Comparison of ENCODE assay signal across 32 mouse cellular contexts in genomic region chr19:60386563-60387241, GRCm38 (mm10).
DNase-seq lines count a peak whose midpoint lies in the region; ATAC-seq lines count a peak whose summit lies in the region.
"Had no signal": no experiment of that assay in that cellular context is flagged by ENCODE, and none has a peak within 500 bp of the region (broad histone marks: within the 10 kb centered on the region; RNA-seq: fewer than 3 reads in every experiment).

No protein-coding gene starts in this region.

- ATAC-seq in liver, embryonic 15.5 days (ENCODE audit: insufficient read depth): peak; percentile 100
- no peak for ATAC-seq in erythroblast, adult 5-6 weeks (replicated peaks; ENCODE audit: low FRiP score, poor library complexity, severe bottlenecking)
- ATAC-seq: activated CD4-positive, CD25-positive, alpha-beta regulatory T cell, adult 4 months; forebrain, embryonic 15.5 days; inflammation-experienced regulatory T-cells, adult 6 months; midbrain, embryonic 15.5 days had no signal

- H3K4me2 ChIP-seq in liver, embryonic 15.5 days: peak overlapping the region; percentile 29; the same call in 1 of the 2 replicates
- H3K4me2 ChIP-seq: embryonic facial prominence, embryonic 15.5 days; forebrain, embryonic 15.5 days; hindbrain, embryonic 15.5 days; limb, embryonic 12.5 days; midbrain, embryonic 15.5 days; neural tube, embryonic 15.5 days had no signal

- peak overlapping the region; percentile 17; the same call in 1 of the 2 replicates for H3K27ac ChIP-seq in heart, embryonic 10.5 days
- peak overlapping the region; percentile 57 for H3K27ac ChIP-seq in liver, embryonic 15.5 days (replicated peaks)
- H3K27ac ChIP-seq: embryonic facial prominence, embryonic 10.5 days; embryonic facial prominence, embryonic 15.5 days; forebrain, embryonic 15.5 days; gastrocnemius, adult 2 months; hindbrain, embryonic 15.5 days; layer of hippocampus, adult 2 months; left cerebral cortex, adult 2 months; limb, embryonic 12.5 days; macrophage; midbrain, embryonic 10.5 days; midbrain, embryonic 15.5 days; neural tube, embryonic 15.5 days had no signal

- DNase-seq in heart, embryonic 10.5 days (ENCODE audit: low spot score): peak; percentile 80
- no peak for DNase-seq in heart, postnatal 14 days
- peak; percentile 48 for DNase-seq in liver
- DNase-seq in yolk sac, embryonic 10.5 days (ENCODE audit: low spot score): peak; percentile 8
- DNase-seq in frontal cortex, postnatal 36 days (ENCODE audit: low spot score in 2 of 2): no peak
- DNase-seq: adrenal gland, adult 2 months; adrenal gland, postnatal 36 days; cerebellum, adult 2 months; cerebellum, postnatal 14 days; gastrocnemius, adult 2 months; kidney, adult 18-20 months; kidney, postnatal 36 days; lung, adult 2 months; lung, postnatal 10 days; spleen, adult 18-20 months; thymus, postnatal 4 days had no signal

- no peaks in the 10 kb centered on the region for H3K36me3 ChIP-seq in heart, embryonic 10.5 days
- no peaks in the 10 kb centered on the region for H3K36me3 ChIP-seq in liver, embryonic 15.5 days (replicated peaks)
- H3K36me3 ChIP-seq: embryonic facial prominence, embryonic 10.5 days; embryonic facial prominence, embryonic 15.5 days; forebrain, embryonic 15.5 days; hindbrain, embryonic 15.5 days; limb, embryonic 12.5 days; midbrain, embryonic 10.5 days; midbrain, embryonic 15.5 days; neural tube, embryonic 15.5 days had no signal

- H3K9me3 ChIP-seq in heart, embryonic 10.5 days: no peaks in the 10 kb centered on the region
- H3K9me3 ChIP-seq in liver, embryonic 15.5 days (replicated peaks): no peaks in the 10 kb centered on the region
- H3K9me3 ChIP-seq: embryonic facial prominence, embryonic 10.5 days; embryonic facial prominence, embryonic 15.5 days; forebrain, embryonic 15.5 days; hindbrain, embryonic 15.5 days; limb, embryonic 12.5 days; midbrain, embryonic 10.5 days; midbrain, embryonic 15.5 days; neural tube, embryonic 15.5 days had no signal

- H3K4me1 ChIP-seq in heart, embryonic 10.5 days: no peaks in the 10 kb centered on the region
- peaks cover 33% of the 10 kb centered on the region for H3K4me1 ChIP-seq in liver, embryonic 15.5 days (replicated peaks)
- H3K4me1 ChIP-seq: embryonic facial prominence, embryonic 15.5 days; forebrain, embryonic 15.5 days; hindbrain, embryonic 15.5 days; midbrain, embryonic 10.5 days; midbrain, embryonic 15.5 days had no signal

- H3K9ac ChIP-seq in liver, embryonic 15.5 days: no peak overlapping the region
- H3K9ac ChIP-seq: embryonic facial prominence, embryonic 15.5 days; forebrain, embryonic 15.5 days; hindbrain, embryonic 15.5 days; limb, embryonic 12.5 days; midbrain, embryonic 15.5 days; neural tube, embryonic 15.5 days had no signal

- intact Hi-C loops in heart, postnatal 14 days (cut with DNase I): no loop called here

- 38% methylated on average over 3 of the region's 3 CpGs for WGBS in heart, embryonic 10.5 days
- WGBS in liver, embryonic 15.5 days (ENCODE audit: insufficient replicate concordance): 12% methylated on average over 3 of the region's 3 CpGs

- H3K27me3 ChIP-seq in heart, embryonic 10.5 days (ENCODE audit: insufficient read depth, poor library complexity, severe bottlenecking): no peaks in the 10 kb centered on the region
- no peaks in the 10 kb centered on the region for H3K27me3 ChIP-seq in liver, embryonic 15.5 days
- H3K27me3 ChIP-seq: CH12.LX; embryonic facial prominence, embryonic 15.5 days; forebrain, embryonic 15.5 days; hindbrain, embryonic 15.5 days; midbrain, embryonic 15.5 days; neural tube, embryonic 15.5 days had no signal

- no peak overlapping the region for H3K4me3 ChIP-seq in heart, embryonic 10.5 days
- H3K4me3 ChIP-seq in liver, embryonic 15.5 days (replicated peaks): no peak overlapping the region
- H3K4me3 ChIP-seq: embryonic facial prominence, embryonic 10.5 days; embryonic facial prominence, embryonic 15.5 days; forebrain, embryonic 15.5 days; gastrocnemius, adult 2 months; hindbrain, embryonic 15.5 days; layer of hippocampus, adult 2 months; left cerebral cortex, adult 2 months; limb, embryonic 12.5 days; midbrain, embryonic 10.5 days; midbrain, embryonic 15.5 days; neural tube, embryonic 15.5 days had no signal

Comparison
In these comparisons a context has a peak if more than half of its experiments do, and no peak if none do; other contexts are left out.
1. DNase-seq: peak in heart, embryonic 10.5 days (single experiment), liver (single experiment) and yolk sac, embryonic 10.5 days (single experiment); none in heart, postnatal 14 days (0 of 2) and frontal cortex, postnatal 36 days (0 of 2).